Mouse (Mus musculus) bone marrow macrophage, adult 2 months (primary cell): ENCODE measurements around the gene Gna12.

ENCODE experiments used
- CTCF ChIP-seq: IDR thresholded peaks from 2 replicates; pipeline ENCODE4 v1.5.1; 2012; ENCODE audit warnings: low read depth, mild to moderate bottlenecking, low read length, moderate library complexity
- POLR2A ChIP-seq: IDR thresholded peaks from 2 replicates; pipeline ENCODE4 v1.6.1; 2012; ENCODE audit warnings: mild to moderate bottlenecking, low read depth, low read length, borderline replicate concordance

DNA sequence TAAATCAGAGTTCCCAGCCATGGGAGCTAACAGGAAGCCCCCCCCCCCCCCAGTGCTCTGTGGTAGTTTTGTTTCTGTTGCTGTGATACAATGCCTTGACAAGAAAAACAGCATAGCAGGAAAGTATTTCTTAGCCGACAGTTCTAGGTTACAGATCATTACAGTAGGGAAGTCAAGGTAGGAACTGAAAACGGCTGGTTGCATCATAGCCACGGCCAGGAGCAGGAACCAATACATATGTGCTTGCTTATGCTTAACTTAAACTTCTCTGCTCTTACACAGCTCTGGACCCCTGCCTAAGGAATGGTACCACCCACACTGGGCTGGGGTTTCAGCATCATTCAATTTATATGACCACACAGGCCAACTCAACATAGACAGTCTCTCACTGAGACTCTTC lies 96.9 kb downstream of the Gna12 start:
- TF ChIP-seq POLR2A (no peak), CTCF (no peak)
